Mouse (Mus musculus): Measurements from ENCODE around the gene Gnai2. TPM values are rescaled to one million over a fixed set of nuclear protein-coding genes. Genes with fewer than 3 reads are reported as not detected.

Gnai2 gene
- polyA plus RNA-seq, 1 experiment from 2014 or later, result 394 TPM

- Histone ChIP-seq H3K27me3 (no peaks in the 10 kb centered on the region), H3K9me3 (no peaks in the 10 kb centered on the region), H3K36me3 (no peaks in the 10 kb centered on the region), H3K4me3 (no peak overlapping the region), H3K9ac (no peak overlapping the region), H3K27ac (peak overlapping the region; percentile 22; the same call in 1 of the 2 replicates), H3K4me2 (no peak overlapping the region), H3K4me1 (peaks cover 27% of the 10 kb centered on the region)
- ATAC-seq (ENCODE audit: insufficient number of reproducible peaks, low FRiP score, low TSS enrichment, low read depth), result no peak
- WGBS, result 35% methylated on average over 7 of the region's 7 CpGs
Measured at GRCm38 (mm10) chr9:107637070-107637469, 1.9 kb upstream of the Gnai2 start.

- Histone ChIP-seq H3K9ac (peak overlapping the region; percentile 91), H3K36me3 (peaks cover 3% of the 10 kb centered on the region; the same call in 1 of the 2 replicates), H3K4me3 (peak overlapping the region; percentile 90), H3K4me2 (peak overlapping the region; percentile 93), H3K27me3 (no peaks in the 10 kb centered on the region), H3K27ac (peak overlapping the region; percentile 89), H3K4me1 (peaks cover 52% of the 10 kb centered on the region), H3K9me3 (no peaks in the 10 kb centered on the region)
- ATAC-seq (ENCODE audit: insufficient number of reproducible peaks, low FRiP score, low TSS enrichment, low read depth), result no peak
- WGBS, result 2% methylated on average over 35 of the region's 35 CpGs
Measured at GRCm38 (mm10) chr9:107634406-107635278, 525 bp downstream of the Gnai2 start.

GRCm38 (mm10) chr9:107633661-107634405, 1.3 kb downstream of the Gnai2 start:
- no peaks in the 10 kb centered on the region for H3K9me3 ChIP-seq
- H3K27ac ChIP-seq, result peak overlapping the region; percentile 89
- peaks cover 60% of the 10 kb centered on the region for H3K4me1 ChIP-seq
- H3K27me3 ChIP-seq, result no peaks in the 10 kb centered on the region
- H3K4me3 ChIP-seq, result peak overlapping the region; percentile 90
- H3K4me2 ChIP-seq, result peak overlapping the region; percentile 93
- H3K36me3 ChIP-seq, result peaks cover 3% of the 10 kb centered on the region; the same call in 1 of the 2 replicates
- ATAC-seq (ENCODE audit: insufficient number of reproducible peaks, low FRiP score, low TSS enrichment, low read depth), result no peak
- under 1% methylated on average over 15 of the region's 15 CpGs for WGBS
- peak overlapping the region; percentile 91 for H3K9ac ChIP-seq

- Histone ChIP-seq H3K4me3 (peak overlapping the region; percentile 90), H3K9me3 (no peaks in the 10 kb centered on the region), H3K4me1 (peaks cover 66% of the 10 kb centered on the region), H3K27ac (peak overlapping the region; percentile 89), H3K36me3 (peaks cover 7% of the 10 kb centered on the region; the same call in 1 of the 2 replicates), H3K9ac (peak overlapping the region; percentile 91), H3K27me3 (no peaks in the 10 kb centered on the region), H3K4me2 (peak overlapping the region; percentile 93)
- WGBS, result 2% methylated on average over 33 of the region's 33 CpGs
- peak; percentile 37; the same call in 1 of the 2 replicates for ATAC-seq (ENCODE audit: insufficient number of reproducible peaks, low FRiP score, low TSS enrichment, low read depth)
Measured at GRCm38 (mm10) chr9:107633091-107633660, 2.0 kb downstream of the Gnai2 start.

- Histone ChIP-seq H3K27ac (peak overlapping the region; percentile 89), H3K4me3 (peak overlapping the region; percentile 90), H3K36me3 (peaks cover 7% of the 10 kb centered on the region; the same call in 1 of the 2 replicates), H3K27me3 (no peaks in the 10 kb centered on the region), H3K9ac (peak overlapping the region; percentile 91; the same call in 1 of the 2 replicates), H3K9me3 (no peaks in the 10 kb centered on the region), H3K4me2 (peak overlapping the region; percentile 93), H3K4me1 (peaks cover 73% of the 10 kb centered on the region)
- 31% methylated on average over 6 of the region's 6 CpGs for WGBS
- ATAC-seq (ENCODE audit: insufficient number of reproducible peaks, low FRiP score, low TSS enrichment, low read depth), result no peak
Measured at GRCm38 (mm10) chr9:107632478-107632877, 2.7 kb downstream of the Gnai2 start.

- H3K9ac ChIP-seq, result 0 out of 2 replicates have a peak overlapping the region, but pooled peaks have one; percentile 91
- no peaks in the 10 kb centered on the region for H3K9me3 ChIP-seq
Measured at GRCm38 (mm10) chr9:107631861-107632260, 3.3 kb downstream of the Gnai2 start.

GRCm38 (mm10) chr9:107631311-107631826, 3.8 kb downstream of the Gnai2 start:
- no peak for ATAC-seq (ENCODE audit: insufficient number of reproducible peaks, low FRiP score, low TSS enrichment, low read depth)
- Histone ChIP-seq H3K36me3 (peaks cover 7% of the 10 kb centered on the region; the same call in 1 of the 2 replicates), H3K4me2 (no peak overlapping the region), H3K27ac (peak overlapping the region; percentile 89), H3K9ac (no peak overlapping the region), H3K4me3 (no peak overlapping the region), H3K4me1 (peaks cover 81% of the 10 kb centered on the region), H3K27me3 (no peaks in the 10 kb centered on the region), H3K9me3 (no peaks in the 10 kb centered on the region)
- WGBS, result 70% methylated on average over 9 of the region's 9 CpGs

More at GRCm38 (mm10) chr9:107631861-107632260, 3.3 kb downstream of the Gnai2 start:
- 91% methylated on average over 8 of the region's 8 CpGs for WGBS
- Histone ChIP-seq H3K27ac (peak overlapping the region; percentile 89), H3K4me1 (peaks cover 76% of the 10 kb centered on the region), H3K4me2 (peak overlapping the region; percentile 93), H3K27me3 (no peaks in the 10 kb centered on the region), H3K4me3 (peak overlapping the region; percentile 90; the same call in 1 of the 2 replicates), H3K36me3 (peaks cover 7% of the 10 kb centered on the region; the same call in 1 of the 2 replicates)
- ATAC-seq (ENCODE audit: insufficient number of reproducible peaks, low FRiP score, low TSS enrichment, low read depth), result no peak

- Histone ChIP-seq H3K4me1 (peaks cover 79% of the 10 kb centered on the region), H3K9ac (peak overlapping the region; percentile 17; the same call in 1 of the 2 replicates), H3K36me3 (peaks cover 11% of the 10 kb centered on the region), H3K27me3 (no peaks in the 10 kb centered on the region), H3K4me3 (peak overlapping the region; percentile 4; the same call in 1 of the 2 replicates), H3K9me3 (no peaks in the 10 kb centered on the region), H3K27ac (peak overlapping the region; percentile 89), H3K4me2 (peak overlapping the region; percentile 29)
- no peak for ATAC-seq (ENCODE audit: insufficient number of reproducible peaks, low FRiP score, low TSS enrichment, low read depth)
- WGBS, result 5% methylated on average over 4 of the region's 4 CpGs
Measured at GRCm38 (mm10) chr9:107630576-107630975, 4.6 kb downstream of the Gnai2 start.

GRCm38 (mm10) chr9:107629901-107630425, 5.2 kb downstream of the Gnai2 start:
- Histone ChIP-seq H3K9me3 (no peaks in the 10 kb centered on the region), H3K4me2 (peak overlapping the region; percentile 29), H3K9ac (peak overlapping the region; percentile 17; the same call in 1 of the 2 replicates), H3K27me3 (no peaks in the 10 kb centered on the region), H3K4me3 (0 out of 2 replicates have a peak overlapping the region, but pooled peaks have one; percentile 4), H3K27ac (peak overlapping the region; percentile 89), H3K4me1 (peaks cover 82% of the 10 kb centered on the region), H3K36me3 (peaks cover 17% of the 10 kb centered on the region)
- WGBS, result 17% methylated on average over 14 of the region's 14 CpGs
- no peak for ATAC-seq (ENCODE audit: insufficient number of reproducible peaks, low FRiP score, low TSS enrichment, low read depth)

GRCm38 (mm10) chr9:107629411-107629730, 5.8 kb downstream of the Gnai2 start:
- peaks cover 23% of the 10 kb centered on the region for H3K36me3 ChIP-seq

More at GRCm38 (mm10) chr9:107629411-107629730, 5.8 kb downstream of the Gnai2 start:
- no peak for ATAC-seq (ENCODE audit: insufficient number of reproducible peaks, low FRiP score, low TSS enrichment, low read depth)
- H3K27ac ChIP-seq, result peak overlapping the region; percentile 89
- H3K9ac ChIP-seq, result 0 out of 2 replicates have a peak overlapping the region, but pooled peaks have one; percentile 10
- WGBS, result 25% methylated on average over 4 of the region's 4 CpGs
- H3K4me2 ChIP-seq, result no peak overlapping the region
- H3K4me3 ChIP-seq, result no peak overlapping the region
- H3K9me3 ChIP-seq, result no peaks in the 10 kb centered on the region
- H3K4me1 ChIP-seq, result peaks cover 85% of the 10 kb centered on the region
- H3K27me3 ChIP-seq, result no peaks in the 10 kb centered on the region
